Mouse (Mus musculus) lung, adult 2 months (tissue): ENCODE measurements around the gene Nadk.

ENCODE experiments used
- CTCF ChIP-seq: fragments of 200-500 bp; IDR thresholded peaks from 2 replicates; pipeline ENCODE4 v1.5.1; 2011; ENCODE audit warnings: mild to moderate bottlenecking, low read length, control low read depth; ENCODE audit not compliant: insufficient read depth
- POLR2A ChIP-seq: fragments of 200-500 bp; IDR thresholded peaks from 2 replicates; pipeline ENCODE4 v1.6.1; 2011; ENCODE audit warnings: low read depth, mild to moderate bottlenecking, control low read depth, low read length, borderline replicate concordance; ENCODE audit errors: extremely low read depth

DNA sequence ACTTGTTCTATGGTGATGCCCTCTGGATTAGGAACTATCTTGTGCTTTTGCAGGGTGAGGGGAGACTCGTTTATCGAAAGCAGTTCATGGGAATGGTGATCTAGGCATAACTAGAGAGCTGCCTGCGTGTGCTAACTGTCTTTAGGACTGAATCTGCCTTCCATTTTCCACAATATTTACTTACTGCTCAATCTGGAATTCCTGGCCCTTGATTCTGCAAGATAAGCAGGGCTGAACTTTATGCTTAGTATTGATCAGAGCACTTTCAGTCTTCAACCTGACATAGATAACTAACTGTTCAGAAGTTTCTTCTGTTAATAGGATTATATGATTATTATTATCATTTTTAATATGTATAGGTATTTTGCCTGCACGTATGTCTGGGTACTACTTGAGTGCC, 43.0 kb downstream of the Nadk start:
- TF ChIP-seq POLR2A (no peak), CTCF (no peak)
